Mouse (Mus musculus): ENCODE results near the gene Gpr27.

DNA sequence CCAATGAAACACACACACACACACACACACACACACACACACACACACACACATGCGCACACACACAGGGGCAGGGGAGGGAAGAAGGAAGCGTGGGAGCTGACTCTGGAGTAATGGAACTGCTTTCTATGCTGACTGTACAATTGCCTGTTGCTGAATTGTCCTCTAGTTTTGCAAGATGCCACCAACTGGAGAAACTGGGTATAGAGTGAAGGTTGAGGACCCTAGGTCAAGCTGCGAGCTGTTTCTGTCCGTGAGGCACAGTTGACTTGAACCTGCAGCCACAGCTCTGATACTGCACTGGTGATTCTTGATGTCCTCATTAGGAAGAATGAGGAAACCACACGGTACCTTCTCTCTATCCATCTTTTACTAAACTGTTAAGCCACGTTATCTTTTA, 23.4 kb downstream of the Gpr27 start:
- TF ChIP-seq CTCF (IDR thresholded peaks at IDR 0.05), result peak; percentile 19; the same call in 1 of the 2 replicates
- no peak for TF ChIP-seq EP300 (IDR thresholded peaks at IDR 0.05)

All from lung, postnatal 0 days (tissue).